Mouse (Mus musculus) liver, embryonic 16.5 days (tissue): Measurements from ENCODE around the gene Myof. TPM values are rescaled to one million over a fixed set of nuclear protein-coding genes. Genes with fewer than 3 reads are reported as not detected.

Experiments used
- ATAC-seq: fragments of 200-750 bp; cut with Nextera tagmentation; 2 replicates; pipeline ENCODE4 v1.8.0; 2017; ENCODE audit warnings: low read depth, mild to moderate bottlenecking, moderate number of reproducible peaks, moderate library complexity
- H3K27ac ChIP-seq: fragments of 300-500 bp; sonication (generic); 2 replicates; pipeline ENCODE4 v1.5.1; 2014; ENCODE audit warnings: mild to moderate bottlenecking, low read length
- H3K27me3 ChIP-seq: fragments of 300-500 bp; sonication (generic); 2 replicates; pipeline ENCODE4 v1.6.1; 2014; ENCODE audit warnings: low read depth, low read length, mixed read lengths; ENCODE audit not compliant: control insufficient read depth, insufficient read depth
- H3K36me3 ChIP-seq: fragments of 300-500 bp; sonication (generic); 2 replicates; pipeline ENCODE4 v1.6.1; 2014; ENCODE audit warnings: mild to moderate bottlenecking; ENCODE audit not compliant: control insufficient read depth, insufficient read depth
- H3K4me1 ChIP-seq: fragments of 300-500 bp; sonication (generic); 2 replicates; pipeline ENCODE4 v1.6.1; 2014; ENCODE audit warnings: low read depth, low read length, mixed read lengths; ENCODE audit not compliant: control insufficient read depth
- H3K4me2 ChIP-seq: fragments of 300-500 bp; sonication (generic); 2 replicates; pipeline ENCODE4 v1.6.1; 2014; ENCODE audit warnings: low read depth, low read length, mixed read lengths
- H3K4me3 ChIP-seq: fragments of 300-500 bp; sonication (generic); 2 replicates; pipeline ENCODE4 v1.5.1; 2014; ENCODE audit warnings: low read depth, mild to moderate bottlenecking, low read length
- H3K9ac ChIP-seq: fragments of 300-500 bp; sonication (generic); 2 replicates; pipeline ENCODE4 v1.6.1; 2014; ENCODE audit warnings: low read depth, low read length
- H3K9me3 ChIP-seq: fragments of 300-500 bp; sonication (generic); replicated peaks from 2 replicates; pipeline ENCODE4 v1.6.1; 2016; ENCODE audit warnings: low read length; ENCODE audit not compliant: control insufficient read depth
- WGBS: fragments of 180-500 bp; shearing (Covaris S2); extraction: QIAGEN DNeasy Blood & Tissue Kit; methylation state at CpG from one replicate; pipeline ENCODE4 v1.1.7; 2014; ENCODE audit not compliant: insufficient replicate concordance; 5-methylcytosine and 5-hydroxymethylcytosine counted together
- polyA plus RNA-seq: library from polyadenylated mRNA; unstranded; fragments of >200 nt; fragmentation: Nextera tagmentation; extraction: Ambion mirVana; gene quantifications from 2 replicates; pipeline ENCODE4 v1.2.1, GENCODE M21; 2015

The Myof gene
- 1.7 and 1.9 TPM in 2 replicates for polyA plus RNA-seq

DNA sequence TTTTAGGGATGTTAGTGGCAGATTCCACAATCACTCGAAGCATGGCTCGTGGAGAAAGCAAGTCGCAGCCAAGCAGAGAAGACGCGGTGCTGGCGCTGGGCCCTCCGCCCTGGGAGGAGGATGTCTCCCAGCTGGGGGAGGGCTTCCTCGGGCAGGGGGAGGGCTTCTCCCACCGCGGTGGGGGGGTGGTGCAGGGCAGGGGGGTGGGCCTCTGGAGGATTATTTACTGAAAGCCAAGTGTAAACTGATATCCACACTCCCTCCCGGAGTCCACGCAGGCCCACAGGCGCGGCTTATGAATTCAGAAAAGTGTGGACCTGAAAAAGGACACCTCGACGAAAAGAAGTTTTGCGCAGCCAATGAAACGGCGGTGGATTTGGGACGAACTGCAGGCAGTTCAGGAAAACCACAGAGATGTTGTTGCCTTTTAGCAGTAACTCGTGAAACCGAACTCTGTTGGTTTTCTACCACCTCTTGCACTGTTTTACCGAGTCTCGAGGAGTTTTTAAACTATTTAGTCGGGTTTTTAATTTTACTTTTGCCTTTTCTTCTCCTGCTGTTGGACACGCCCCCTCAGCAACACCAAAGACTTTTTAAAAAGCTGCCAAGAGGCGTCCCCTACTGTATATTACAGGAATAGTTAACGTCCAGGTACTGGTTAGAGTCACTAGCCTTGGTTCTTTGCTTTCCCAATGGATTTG, at the start of gene Myof:
TSS of gene Myof (minus strand) at position 297 of the 701 bp plus-strand sequence.
- H3K36me3 ChIP-seq: no peaks in the 10 kb centered on the region
- no peak within 1 kb of the TSS for H3K27ac ChIP-seq
- peaks cover 10% of the 10 kb centered on the region; the same call in 1 of the 2 replicates for H3K27me3 ChIP-seq
- peak; percentile 41; the same call in 1 of the 2 replicates for ATAC-seq
- no peaks in the 10 kb centered on the region for H3K9me3 ChIP-seq
- no peak within 1 kb of the TSS for H3K9ac ChIP-seq
- WGBS: 1% methylated on average over 28 of the region's 28 CpGs
- peak within 1 kb of the TSS; percentile 56 for H3K4me2 ChIP-seq
- H3K4me1 ChIP-seq: no peaks in the 10 kb centered on the region
- H3K4me3 ChIP-seq: peak within 1 kb of the TSS; percentile 43

DNA sequence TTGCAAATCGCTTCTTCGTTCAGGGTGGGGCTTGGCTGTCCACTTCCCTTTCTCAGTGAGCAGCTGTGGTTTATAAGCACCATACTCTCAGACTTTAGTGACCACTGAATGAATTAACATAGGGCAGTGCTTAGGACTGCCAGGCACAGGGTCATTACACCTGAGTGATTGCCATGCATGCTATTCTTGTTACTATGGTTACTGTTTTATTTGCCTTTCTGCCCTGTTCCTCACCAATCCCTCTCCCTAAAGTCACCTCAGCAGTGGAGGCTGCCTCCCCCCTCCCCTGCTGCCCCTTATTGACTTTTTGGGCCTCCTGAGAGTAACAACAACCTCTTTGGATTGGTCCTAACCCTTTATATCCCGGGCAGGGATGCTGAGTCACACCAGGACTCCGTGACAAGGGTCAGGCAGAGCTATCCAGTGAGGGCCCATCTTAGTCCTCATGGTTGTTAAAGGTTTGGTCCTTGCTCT, 48.2 kb upstream of the Myof start:
- ATAC-seq: no peak
- Histone ChIP-seq H3K27me3 (peaks cover 8% of the 10 kb centered on the region), H3K4me2 (no peak overlapping the region), H3K4me3 (no peak overlapping the region), H3K27ac (no peak overlapping the region), H3K9ac (no peak overlapping the region), H3K36me3 (no peaks in the 10 kb centered on the region), H3K9me3 (no peaks in the 10 kb centered on the region), H3K4me1 (no peaks in the 10 kb centered on the region)
- WGBS: 37% methylated on average over 4 of the region's 4 CpGs

DNA sequence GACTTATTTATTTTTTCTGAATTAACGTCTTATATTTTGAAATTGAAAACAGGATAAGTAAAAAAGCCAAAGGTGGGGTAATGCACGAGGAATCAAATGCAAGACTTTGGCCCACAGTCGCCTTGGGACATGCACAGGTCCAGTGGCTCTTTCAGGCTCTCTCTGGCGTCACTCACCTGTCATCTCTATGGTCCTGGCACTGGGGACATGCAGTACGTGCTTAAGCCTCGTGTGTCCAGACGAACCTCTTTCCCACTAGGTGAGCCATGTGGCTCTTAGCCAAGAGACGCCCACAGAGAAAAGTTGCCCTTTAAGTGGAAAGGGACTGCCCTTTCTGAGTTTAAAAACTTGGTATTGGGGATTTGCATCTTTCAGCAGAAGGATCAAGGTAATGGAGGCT, 46.0 kb upstream of the Myof start:
- Histone ChIP-seq H3K27me3 (no peaks in the 10 kb centered on the region), H3K9me3 (no peaks in the 10 kb centered on the region), H3K27ac (no peak overlapping the region), H3K4me3 (no peak overlapping the region), H3K4me1 (no peaks in the 10 kb centered on the region), H3K4me2 (no peak overlapping the region), H3K36me3 (no peaks in the 10 kb centered on the region), H3K9ac (no peak overlapping the region)
- ATAC-seq: peak; percentile 72
- WGBS: 58% methylated on average over 8 of the region's 8 CpGs

DNA sequence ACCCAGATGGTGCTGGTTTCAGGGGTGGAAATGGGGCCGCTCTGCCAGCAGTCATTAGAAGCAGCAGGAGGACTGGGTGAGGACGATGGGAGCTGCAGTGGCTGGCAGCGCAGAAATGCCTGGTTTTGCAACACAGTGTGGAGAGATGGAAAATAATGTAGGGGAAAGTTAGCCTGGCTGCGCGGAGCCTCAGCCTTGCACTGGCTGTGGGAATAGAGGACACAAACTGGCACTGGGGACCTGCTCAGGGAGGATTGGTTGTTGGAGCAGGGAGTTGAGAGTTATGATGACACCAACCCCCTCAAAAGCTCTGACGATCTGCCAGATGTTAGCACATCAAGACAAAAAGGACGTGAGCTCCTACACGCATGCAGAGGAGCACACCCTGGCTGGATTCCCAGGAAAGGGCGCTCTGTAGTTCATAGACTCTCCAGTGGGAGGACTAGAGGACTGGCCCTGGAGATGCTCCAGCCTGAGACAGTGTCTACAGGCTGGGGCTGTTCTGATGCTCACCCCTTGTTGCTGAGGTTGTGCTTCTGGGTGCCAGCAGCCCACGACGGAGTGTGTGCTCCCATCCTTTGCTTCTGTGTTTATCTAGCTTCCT, 43.7 kb upstream of the Myof start:
- H3K36me3 ChIP-seq: no peaks in the 10 kb centered on the region
- no peak overlapping the region for H3K4me3 ChIP-seq
- no peak overlapping the region for H3K9ac ChIP-seq
- H3K27ac ChIP-seq: no peak overlapping the region
- ATAC-seq: peak; percentile 77
- H3K9me3 ChIP-seq: no peaks in the 10 kb centered on the region
- H3K4me1 ChIP-seq: no peaks in the 10 kb centered on the region
- 43% methylated on average over 11 of the region's 11 CpGs for WGBS
- no peak overlapping the region for H3K4me2 ChIP-seq
- H3K27me3 ChIP-seq: no peaks in the 10 kb centered on the region

DNA sequence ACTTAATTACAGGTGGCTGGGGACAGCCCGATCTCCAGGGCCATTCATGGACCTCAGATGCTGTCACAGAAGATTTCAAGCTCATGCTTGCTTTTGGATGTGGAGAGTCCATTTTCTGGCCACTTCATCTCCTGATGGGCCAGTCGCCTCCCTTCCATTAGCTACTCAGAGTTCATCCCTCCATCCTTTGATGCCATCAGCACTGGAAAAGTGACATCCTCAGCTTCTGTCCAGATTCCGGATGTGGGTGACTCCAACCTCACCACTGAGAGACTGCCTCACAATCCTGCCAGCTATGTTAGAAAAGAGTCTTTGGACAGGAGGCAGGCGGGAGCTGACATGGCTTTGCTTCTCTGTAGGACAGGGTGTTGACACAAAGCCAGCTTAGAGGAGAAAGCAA, 42.5 kb upstream of the Myof start:
- H3K4me1 ChIP-seq: no peaks in the 10 kb centered on the region
- ATAC-seq: no peak
- 62% methylated on average over 4 of the region's 4 CpGs for WGBS
- no peak overlapping the region for H3K9ac ChIP-seq
- no peaks in the 10 kb centered on the region for H3K27me3 ChIP-seq
- H3K36me3 ChIP-seq: no peaks in the 10 kb centered on the region
- no peak overlapping the region for H3K27ac ChIP-seq
- H3K4me3 ChIP-seq: no peak overlapping the region
- no peak overlapping the region for H3K4me2 ChIP-seq
- H3K9me3 ChIP-seq: no peaks in the 10 kb centered on the region

DNA sequence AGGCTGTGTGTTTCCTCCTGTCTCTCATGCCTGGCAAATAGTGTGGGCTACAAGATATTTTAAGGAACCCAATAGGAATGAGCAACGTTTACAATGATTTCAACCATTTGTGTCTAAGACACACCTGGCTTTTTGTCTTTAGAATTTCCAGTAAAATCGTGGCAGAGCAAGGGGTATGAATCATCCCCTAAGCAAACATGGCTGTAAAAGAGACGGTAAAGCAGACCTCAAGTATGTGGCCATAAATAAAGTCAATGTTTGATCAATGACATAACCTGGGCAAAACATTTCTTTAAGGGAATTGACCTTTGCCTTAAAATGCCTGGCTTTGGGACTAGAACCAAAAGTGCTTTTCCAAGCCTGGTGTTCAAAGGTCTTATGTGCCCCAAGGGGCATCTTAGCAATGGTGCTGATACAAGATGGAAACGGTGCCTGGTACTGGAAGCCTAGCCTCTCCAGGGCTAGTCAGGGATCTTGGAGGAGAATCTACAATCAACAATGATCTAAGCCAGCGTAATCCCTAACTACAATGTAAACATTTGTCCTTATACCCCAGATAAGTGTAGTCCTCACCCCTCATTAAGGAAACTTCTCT, 39.7 kb upstream of the Myof start:
- Histone ChIP-seq H3K4me1 (no peaks in the 10 kb centered on the region), H3K36me3 (no peaks in the 10 kb centered on the region), H3K9ac (no peak overlapping the region), H3K27ac (no peak overlapping the region), H3K4me3 (no peak overlapping the region), H3K27me3 (no peaks in the 10 kb centered on the region), H3K9me3 (no peaks in the 10 kb centered on the region), H3K4me2 (no peak overlapping the region)
- no peak for ATAC-seq
- WGBS: 36% methylated on average over 5 of the region's 5 CpGs

DNA sequence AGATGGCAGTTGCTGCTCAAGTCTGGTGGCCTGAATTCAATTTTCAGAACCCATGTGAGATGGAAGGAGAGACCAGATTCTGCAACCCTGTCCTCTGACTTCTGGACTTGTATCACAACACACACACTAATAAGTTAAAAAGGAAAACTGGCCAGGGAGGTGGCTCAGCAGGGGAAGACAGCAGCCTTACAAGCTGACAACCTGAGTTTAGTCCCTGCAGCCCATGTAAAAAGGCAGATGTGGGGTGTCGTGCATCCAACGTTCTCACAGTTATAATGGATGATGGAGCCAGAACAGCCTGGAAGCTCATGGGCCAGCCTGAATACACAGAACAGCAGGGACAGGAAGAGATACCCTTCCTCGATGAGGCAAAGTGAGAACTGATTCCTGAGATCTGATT, 38.0 kb upstream of the Myof start:
- H3K4me2 ChIP-seq: no peak overlapping the region
- H3K9ac ChIP-seq: no peak overlapping the region
- 50% methylated on average over 3 of the region's 3 CpGs for WGBS
- H3K36me3 ChIP-seq: no peaks in the 10 kb centered on the region
- no peaks in the 10 kb centered on the region for H3K27me3 ChIP-seq
- H3K4me1 ChIP-seq: no peaks in the 10 kb centered on the region
- H3K9me3 ChIP-seq: no peaks in the 10 kb centered on the region
- no peak overlapping the region for H3K27ac ChIP-seq
- no peak for ATAC-seq
- H3K4me3 ChIP-seq: no peak overlapping the region

DNA sequence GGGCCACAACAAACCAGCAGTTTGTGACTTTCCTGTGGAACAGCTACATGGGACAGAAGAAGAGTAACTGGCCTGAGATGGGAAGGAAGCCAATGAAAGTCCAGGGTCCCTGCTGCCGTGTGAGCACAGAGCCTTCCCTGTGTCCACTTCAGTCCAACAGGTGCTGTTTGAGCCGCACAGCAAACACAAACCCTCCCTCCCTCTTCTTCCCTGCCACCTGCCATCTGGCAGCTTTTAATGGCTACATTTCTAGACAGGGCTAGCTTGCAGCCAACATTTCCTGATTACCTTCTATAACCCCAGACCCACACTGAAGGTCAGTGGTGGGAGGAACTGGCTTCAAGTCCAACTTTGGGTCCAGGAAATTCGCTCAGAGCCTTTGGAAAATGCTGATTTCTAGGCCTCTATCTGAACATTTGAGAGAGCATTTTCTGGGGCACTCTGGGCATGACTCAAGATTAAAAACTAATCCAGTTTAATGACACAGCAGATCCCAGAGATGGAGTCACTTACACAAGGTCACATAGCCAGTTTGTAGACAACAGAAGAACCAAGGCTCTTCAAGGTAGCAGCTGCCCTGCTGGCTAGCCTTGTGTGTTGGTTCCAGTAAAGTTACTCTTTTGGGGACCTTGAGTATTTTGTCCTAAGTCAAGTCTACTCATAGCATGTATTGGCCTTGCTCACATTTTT, 34.6 kb upstream of the Myof start:
- H3K4me1 ChIP-seq: no peaks in the 10 kb centered on the region
- H3K36me3 ChIP-seq: no peaks in the 10 kb centered on the region
- no peak overlapping the region for H3K4me3 ChIP-seq
- no peaks in the 10 kb centered on the region for H3K9me3 ChIP-seq
- H3K9ac ChIP-seq: no peak overlapping the region
- no peak for ATAC-seq
- no peak overlapping the region for H3K4me2 ChIP-seq
- 54% methylated on average over 3 of the region's 3 CpGs for WGBS
- no peaks in the 10 kb centered on the region for H3K27me3 ChIP-seq
- no peak overlapping the region for H3K27ac ChIP-seq
